ENCODE assay signal across 25 mouse cellular contexts in genomic region chr8:110812349-110813080, GRCm38 (mm10). TPM values are rescaled to one million over a fixed set of nuclear protein-coding genes. Genes with fewer than 3 reads are reported as not detected.
"Had no signal": no experiment of that assay in that cellular context is flagged by ENCODE, and none has a peak within 500 bp of the region (broad histone marks: within the 10 kb centered on the region; RNA-seq: fewer than 3 reads in every experiment).

No protein-coding gene starts in this region.

- H3K9me3 ChIP-seq: limb, embryonic 12.5 days; limb, embryonic 15.5 days; midbrain, embryonic 12.5 days; midbrain, embryonic 15.5 days; neural tube, embryonic 13.5 days had no signal

- H3K4me2 ChIP-seq: limb, embryonic 12.5 days; limb, embryonic 15.5 days; liver, embryonic 11.5 days; lung, embryonic 14.5 days; midbrain, embryonic 12.5 days; midbrain, embryonic 15.5 days; neural tube, embryonic 13.5 days had no signal

- H3K4me1 ChIP-seq: limb, embryonic 12.5 days; midbrain, embryonic 12.5 days; midbrain, embryonic 15.5 days; neural tube, embryonic 13.5 days had no signal

- H3K9ac ChIP-seq: limb, embryonic 12.5 days; limb, embryonic 15.5 days; liver, embryonic 14.5 days; liver, postnatal 0 days; lung, embryonic 14.5 days; midbrain, embryonic 12.5 days; midbrain, embryonic 15.5 days; neural tube, embryonic 13.5 days had no signal

- H3K4me3 ChIP-seq: layer of hippocampus, adult 2 months; limb, embryonic 12.5 days; limb, embryonic 15.5 days; midbrain, embryonic 12.5 days; midbrain, embryonic 15.5 days; myocyte; neural tube, embryonic 13.5 days had no signal

- DNase-seq: kidney, adult 18-20 months; kidney, postnatal 25 days; layer of hippocampus, adult 9-11 months; liver, postnatal 0 days; lung, embryonic 14.5 days; retina, postnatal 1 day; thymus, adult 2 months; thymus, postnatal 14 days; thymus, postnatal 4 days had no signal

- H3K27ac ChIP-seq: kidney, postnatal 0 days; layer of hippocampus, adult 2 months; limb, embryonic 12.5 days; limb, embryonic 15.5 days; liver, embryonic 14.5 days; macrophage; midbrain, embryonic 12.5 days; midbrain, embryonic 15.5 days; neural tube, embryonic 13.5 days; stomach, postnatal 0 days had no signal

- H3K27me3 ChIP-seq: limb, embryonic 12.5 days; limb, embryonic 15.5 days; midbrain, embryonic 12.5 days; midbrain, embryonic 15.5 days; neural tube, embryonic 13.5 days had no signal

- ATAC-seq: liver, postnatal 0 days; lung, postnatal 0 days; midbrain, embryonic 15.5 days had no signal

RNA-seq across cellular contexts. Expression of gene Il34, which starts 6.8 kb away (rescaled TPM):
- total RNA-seq: megakaryocyte-erythroid progenitor cell, adult 5-6 weeks; monocyte, adult 5-6 weeks; neutrophil, adult 5-6 weeks had no signal
- polyA plus RNA-seq: liver, embryonic 14.5 days; macrophage had no signal
